Mouse (Mus musculus): Measurements from ENCODE around the gene Camta1.

Camta1 gene

GRCm38 (mm10) chr4:151240465-151240864, 621.2 kb downstream of the Camta1 start:
- DNase-seq: no peak

DNA sequence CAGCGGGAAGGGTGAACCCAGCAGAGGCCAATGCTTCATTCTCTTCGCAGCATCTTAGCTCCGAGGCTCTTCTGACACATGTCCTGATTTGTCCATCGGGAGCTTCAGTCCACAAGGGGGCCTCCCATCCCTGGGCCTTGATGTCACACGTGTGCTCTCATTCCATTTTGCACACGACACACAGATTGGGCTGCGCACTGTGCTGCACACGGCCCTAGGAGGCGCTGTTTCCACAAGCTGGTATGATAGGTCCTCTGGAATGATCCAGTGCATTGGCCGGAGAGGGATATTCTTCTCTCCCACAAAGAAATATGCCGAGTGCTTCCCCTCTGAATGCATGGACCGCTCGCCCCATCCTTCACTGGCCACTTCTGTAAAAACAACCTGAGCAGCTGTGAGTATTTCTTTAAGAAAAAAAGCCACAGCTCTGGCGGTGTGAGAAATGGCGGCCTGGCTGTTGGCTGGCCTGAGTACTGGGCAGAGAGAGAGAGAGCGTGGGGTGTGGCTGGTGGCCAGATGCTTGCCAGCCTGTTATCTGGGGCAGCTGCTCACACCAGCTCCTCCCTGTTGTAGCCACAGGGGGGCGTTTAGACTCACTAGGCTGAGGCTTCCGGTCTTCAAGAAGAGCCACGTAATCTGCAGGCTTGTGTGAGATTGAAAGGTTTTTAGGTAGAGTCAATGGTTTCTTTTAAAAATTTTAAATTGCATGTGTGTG, 622.5 kb downstream of the Camta1 start:
- DNase-seq: no peak

GRCm38 (mm10) chr4:151237501-151237900, 624.2 kb downstream of the Camta1 start:
- no peak for DNase-seq

DNA sequence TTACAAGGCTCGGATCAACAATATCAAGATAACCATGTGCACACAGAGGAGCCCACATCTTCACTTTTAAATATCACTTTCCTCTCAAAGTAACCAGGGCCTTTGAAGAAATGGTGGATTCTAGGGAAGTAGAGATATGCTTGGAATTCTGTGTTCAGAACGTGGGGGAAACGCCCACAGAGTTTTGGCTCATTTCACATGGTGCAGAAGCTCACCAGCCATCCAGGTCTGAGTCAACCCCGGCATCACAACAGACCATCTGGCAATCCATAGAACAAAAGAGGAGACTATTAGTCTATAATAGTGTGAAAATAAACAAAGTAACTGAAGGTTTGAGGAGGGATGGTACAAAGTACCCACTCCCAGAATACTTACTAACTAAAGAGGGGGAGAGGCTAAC, 626.7 kb downstream of the Camta1 start:
- DNase-seq: no peak

DNA sequence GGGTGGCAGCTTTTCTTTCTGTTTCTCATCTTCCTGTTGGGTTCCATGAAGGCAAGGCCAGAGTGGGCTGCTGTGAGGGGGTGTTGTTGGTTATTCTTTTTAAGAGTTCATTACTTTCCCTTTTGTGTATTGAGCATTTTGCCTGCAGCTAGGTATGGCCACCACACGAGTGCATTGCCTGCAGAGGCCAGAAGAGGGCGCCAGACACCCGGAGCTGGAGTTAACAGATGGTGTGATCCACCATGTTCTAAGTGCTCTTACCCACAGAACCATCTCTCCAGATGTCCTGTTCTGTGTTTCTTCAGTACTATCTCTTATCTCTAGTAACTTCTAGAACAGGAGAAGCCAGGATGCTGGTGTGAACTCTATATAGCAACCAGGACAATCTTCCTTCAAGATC, 629.6 kb downstream of the Camta1 start:
- peak; percentile 20 for DNase-seq

DNA sequence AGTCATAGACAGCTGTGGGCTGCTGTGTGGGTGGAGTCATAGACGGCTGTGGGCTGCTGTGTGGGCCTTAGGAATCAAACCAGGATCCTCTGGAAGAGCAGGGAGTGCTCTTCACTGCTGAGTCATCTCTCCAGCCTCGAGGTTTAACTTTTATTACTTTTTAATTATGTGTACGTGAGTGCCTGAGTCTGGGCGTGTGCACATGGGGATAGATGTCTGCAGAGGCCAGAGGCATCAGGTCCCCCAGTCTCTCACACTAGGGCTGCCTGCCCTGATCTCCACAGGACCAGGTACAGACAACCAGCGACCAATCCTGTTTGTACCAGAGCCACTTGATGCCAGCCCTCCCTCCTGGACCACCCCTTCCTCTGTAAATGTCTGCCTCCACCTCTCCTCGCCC, 632.6 kb downstream of the Camta1 start:
- DNase-seq: no peak

DNA sequence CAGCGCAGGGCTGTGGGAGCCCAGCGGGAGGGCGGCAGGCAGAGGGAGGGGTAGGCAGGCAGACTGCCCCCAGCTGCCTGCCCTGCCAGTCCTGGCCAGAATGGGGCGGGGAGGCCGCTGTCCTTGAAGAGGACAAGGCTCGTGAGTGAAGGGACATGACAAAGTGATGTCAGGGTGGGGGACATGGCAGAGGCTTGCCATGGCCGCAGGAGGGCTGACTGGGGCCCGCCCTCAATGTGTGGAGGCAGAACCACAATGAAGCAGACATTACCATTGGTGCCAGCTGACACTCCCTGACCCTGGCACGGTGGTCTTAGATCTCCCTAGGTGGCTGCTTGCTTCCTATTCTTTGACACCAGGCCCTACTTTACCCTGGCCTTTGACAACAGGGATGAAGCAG, 635.2 kb downstream of the Camta1 start:
- no peak for DNase-seq

- DNase-seq: no peak
These were observed 637.7 kb downstream of the Camta1 start for GRCm38 (mm10) chr4:151224017-151224416.

- DNase-seq: no peak
These were observed 638.2 kb downstream of the Camta1 start for GRCm38 (mm10) chr4:151223263-151223996.

GRCm38 (mm10) chr4:151222635-151223034, 639.0 kb downstream of the Camta1 start:
- DNase-seq: no peak

- DNase-seq: peak; percentile 21
These were observed 645.0 kb downstream of the Camta1 start for GRCm38 (mm10) chr4:151216553-151217292.

DNA sequence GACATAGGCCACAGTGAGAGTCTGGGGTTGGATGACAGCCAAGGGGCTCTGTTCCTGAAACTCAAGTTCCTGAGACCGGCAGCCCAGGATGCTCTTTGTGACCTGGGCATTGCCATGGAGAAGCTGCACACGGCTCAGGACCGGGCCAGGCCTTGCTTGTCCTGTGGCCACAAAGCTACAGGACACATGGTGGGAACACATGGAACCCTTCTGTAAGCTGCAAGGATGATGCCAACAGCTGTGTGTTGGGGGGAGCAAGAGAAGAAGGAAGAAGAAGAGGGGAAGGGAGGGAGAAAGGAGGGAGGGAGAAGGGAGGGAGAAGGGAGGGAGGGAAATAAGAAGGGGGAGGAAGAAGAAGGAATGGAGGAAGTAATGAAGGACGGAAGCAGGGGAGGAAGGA, 645.8 kb downstream of the Camta1 start:
- no peak for DNase-seq

DNA sequence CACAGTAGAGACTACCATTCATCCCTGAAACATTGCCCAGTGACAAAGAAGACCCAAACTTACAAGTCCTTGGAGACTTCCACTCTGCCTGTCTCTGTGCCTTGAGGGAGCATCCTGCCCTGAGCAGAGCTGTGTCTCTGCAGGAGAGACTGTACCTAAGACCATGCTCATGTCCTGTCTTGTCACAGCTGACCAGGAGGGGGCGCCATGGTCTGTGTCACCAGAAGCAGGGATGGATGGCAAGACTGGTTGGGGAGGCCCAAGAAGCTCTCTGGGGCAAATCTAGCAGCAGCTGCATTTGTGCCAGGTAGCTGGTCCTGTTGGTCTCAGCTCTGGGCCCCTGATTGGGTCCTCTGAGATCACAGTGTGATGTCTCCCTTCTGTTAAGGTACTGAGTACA, 646.5 kb downstream of the Camta1 start:
- DNase-seq: peak; percentile 26

DNA sequence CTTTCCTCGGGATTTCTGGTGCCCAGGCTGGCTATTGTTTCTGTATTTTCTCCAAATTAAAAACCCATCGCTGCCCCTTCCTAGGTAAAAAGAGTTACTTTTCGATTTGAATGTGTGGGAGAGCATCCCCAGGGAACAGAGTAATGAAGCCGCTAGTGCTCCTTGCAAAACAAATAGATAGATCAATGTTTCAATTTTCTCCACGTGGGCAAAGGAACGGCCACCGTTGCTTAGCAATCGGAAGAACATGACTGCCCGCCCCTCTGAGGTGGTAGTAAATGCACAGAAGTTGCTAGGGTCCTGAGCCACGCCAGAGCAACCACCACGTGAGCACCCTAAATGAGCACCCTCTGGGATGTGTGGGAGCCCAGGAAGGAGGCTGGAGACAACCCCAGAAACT, 648.2 kb downstream of the Camta1 start:
- DNase-seq: no peak

DNA sequence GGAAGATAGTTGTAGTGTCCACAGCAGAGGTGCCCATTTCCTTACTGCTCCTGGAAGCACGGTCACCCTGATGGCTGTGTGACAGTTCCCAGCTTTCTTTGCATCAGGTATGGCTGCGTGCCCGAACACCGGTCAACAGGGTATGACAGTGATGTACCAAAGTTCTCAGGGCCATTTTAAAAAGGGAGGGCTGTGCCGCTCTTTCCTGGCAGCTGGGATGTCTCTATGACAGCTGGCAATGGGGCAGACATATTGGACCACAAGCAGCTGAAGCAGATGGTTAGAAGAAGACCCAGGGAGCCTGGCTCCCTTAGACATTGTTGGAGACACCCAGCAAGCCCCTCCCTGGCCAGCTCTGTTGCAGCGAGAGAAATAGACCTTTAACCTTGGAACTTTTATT, 649.7 kb downstream of the Camta1 start:
- no peak for DNase-seq

DNA sequence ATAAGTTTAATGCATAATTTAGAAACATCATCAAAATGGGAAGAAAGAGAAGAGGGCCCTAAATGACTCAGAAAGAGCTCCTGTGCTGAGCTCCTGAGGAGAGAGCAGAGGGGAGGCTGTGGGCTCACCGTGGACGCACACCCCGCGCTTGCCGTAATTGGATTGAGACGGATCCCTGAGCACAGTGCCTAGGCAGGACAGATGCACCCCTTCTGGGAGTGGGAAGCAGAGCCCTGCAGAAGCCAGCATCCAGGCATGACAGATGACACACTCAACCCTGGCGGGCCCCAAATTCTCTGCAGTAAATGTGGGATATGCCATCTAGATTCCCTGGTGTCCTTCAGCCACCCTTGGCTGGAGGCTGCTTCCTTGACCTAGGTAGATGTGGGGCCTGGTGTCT, 654.1 kb downstream of the Camta1 start:
- no peak for DNase-seq

DNA sequence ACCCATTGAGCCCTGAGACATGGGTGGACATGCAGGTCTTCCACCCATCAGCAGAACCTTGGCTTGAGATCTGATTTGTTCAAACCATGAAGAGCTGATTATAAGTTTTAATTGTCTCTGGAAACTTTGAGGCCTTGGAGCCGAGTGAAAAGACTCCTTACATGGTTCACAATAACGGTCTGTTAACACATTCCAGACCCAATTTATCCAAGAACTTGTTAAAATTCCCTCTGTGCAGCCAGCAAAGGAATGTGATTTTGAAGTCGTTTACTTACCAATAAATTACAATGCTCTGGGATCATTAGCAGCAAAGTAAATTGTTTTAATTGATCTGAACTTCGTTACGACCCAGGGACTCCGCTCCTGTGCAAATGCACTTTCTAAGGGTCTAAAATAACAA, 658.8 kb downstream of the Camta1 start:
- no peak for DNase-seq

GRCm38 (mm10) chr4:151200316-151200715, 661.4 kb downstream of the Camta1 start:
- no peak for DNase-seq

DNA sequence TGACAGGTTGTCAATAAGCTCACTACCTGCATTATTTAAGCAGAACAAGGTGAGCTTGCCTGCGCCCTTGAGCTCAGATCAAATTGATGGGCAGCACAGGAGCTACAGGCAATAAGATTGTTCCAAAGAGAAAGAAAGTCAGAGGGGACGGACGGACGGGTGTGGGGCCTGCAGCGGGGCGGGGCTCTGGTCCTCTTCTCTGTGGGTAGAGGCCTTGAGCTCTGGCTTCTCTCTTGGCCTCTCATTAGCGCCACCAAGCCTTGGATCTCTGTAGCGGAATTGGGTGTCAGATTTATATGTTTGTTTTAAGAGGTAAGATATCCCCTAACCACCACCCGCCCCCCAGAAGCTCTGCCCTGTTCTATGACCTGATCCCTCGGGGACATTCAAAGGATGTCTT, 666.5 kb downstream of the Camta1 start:
- no peak for DNase-seq

GRCm38 (mm10) chr4:151194715-151195097, 667.0 kb downstream of the Camta1 start:
- DNase-seq: no peak

DNA sequence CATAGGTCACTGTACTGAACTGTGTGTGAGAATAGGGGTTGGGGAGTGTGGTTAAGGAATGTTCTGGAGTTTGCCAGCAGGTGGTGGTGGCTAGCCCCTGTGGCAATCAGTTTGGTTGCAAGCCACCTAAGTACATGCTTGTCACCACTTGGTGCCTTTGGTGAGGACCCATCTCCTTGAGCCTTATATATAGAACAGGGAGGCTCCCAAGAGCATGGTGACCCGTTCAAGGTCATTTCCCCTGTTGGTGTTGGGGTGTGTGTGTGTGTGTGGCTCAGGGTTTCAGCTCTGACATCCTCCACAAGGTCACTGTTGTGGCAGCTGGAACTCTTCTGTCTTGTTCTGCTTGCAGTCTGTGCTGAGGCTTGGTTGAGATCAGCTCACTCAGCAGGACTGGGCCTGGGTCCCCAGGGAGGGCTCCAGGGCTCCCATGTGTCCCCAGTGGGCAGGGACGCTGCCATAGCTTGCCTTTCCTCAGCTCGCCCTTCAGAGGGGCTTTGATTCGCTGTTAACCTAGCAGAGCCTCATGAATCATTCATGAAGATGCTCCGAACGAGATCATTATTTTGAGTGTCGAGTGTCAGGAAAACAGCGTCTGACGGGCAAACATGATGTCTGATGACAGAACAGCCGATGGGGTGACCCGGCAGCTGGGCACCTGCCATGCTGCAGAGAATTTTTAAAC, 667.5 kb downstream of the Camta1 start:
- DNase-seq: no peak

DNA sequence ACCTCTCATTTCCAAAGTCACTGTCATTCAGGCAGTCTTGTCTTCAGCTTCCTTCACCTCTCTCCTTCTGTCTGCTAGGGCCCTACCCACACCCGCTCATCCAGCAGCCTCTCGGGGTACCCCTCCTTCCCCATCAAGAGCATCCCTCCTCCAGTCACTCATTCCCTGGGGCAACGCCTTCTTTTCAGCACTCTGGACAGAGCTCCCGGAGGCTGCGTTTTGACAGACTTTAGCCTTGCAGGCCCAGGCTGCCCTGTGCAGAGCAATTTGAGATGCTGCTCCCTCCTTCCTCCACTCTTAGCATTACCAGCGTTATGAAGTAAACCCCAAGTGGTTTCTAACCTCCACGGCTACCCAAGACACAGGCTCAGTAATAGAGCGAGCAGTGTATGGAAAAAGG, 675.2 kb downstream of the Camta1 start:
- peak; percentile 56 for DNase-seq

GRCm38 (mm10) chr4:151185750-151186149, 675.9 kb downstream of the Camta1 start:
- DNase-seq: peak; percentile 24

Data from thymus, postnatal 4 days (tissue).